Mouse (Mus musculus) neural tube, embryonic 11.5 days (tissue): ENCODE measurements around the gene Kctd10. TPM values are rescaled to one million over a fixed set of nuclear protein-coding genes. Genes with fewer than 3 reads are reported as not detected.

Source experiments
- ATAC-seq: fragments of 200-750 bp; cut with Nextera tagmentation; 2 replicates; pipeline ENCODE4 v1.8.0; 2017; ENCODE audit warnings: moderate number of reproducible peaks, mild to moderate bottlenecking, moderate TSS enrichment, moderate library complexity; ENCODE audit not compliant: insufficient read depth, low FRiP score, low TSS enrichment
- DNase-seq: peaks from one replicate; pipeline ENCODE4 v3.0.0-alpha.2; 2015; ENCODE audit warnings: low spot score
- H3K27ac ChIP-seq: fragments of 300-500 bp; sonication (generic); 2 replicates; pipeline ENCODE4 v1.5.1; 2014; ENCODE audit warnings: low read depth, mild to moderate bottlenecking, low read length
- H3K27me3 ChIP-seq: fragments of 300-500 bp; sonication (generic); 2 replicates; pipeline ENCODE4 v1.6.1; 2014; ENCODE audit warnings: mild to moderate bottlenecking, low read length, mixed read lengths; ENCODE audit not compliant: control insufficient read depth, insufficient read depth
- H3K36me3 ChIP-seq: fragments of 300-500 bp; sonication (generic); 2 replicates; pipeline ENCODE4 v1.6.1; 2014; ENCODE audit warnings: mild to moderate bottlenecking, low read length, moderate library complexity, mixed read lengths; ENCODE audit not compliant: control insufficient read depth, insufficient read depth
- H3K4me1 ChIP-seq: fragments of 300-500 bp; sonication (generic); 2 replicates; pipeline ENCODE4 v1.6.1; 2014; ENCODE audit warnings: low read length, mixed read lengths; ENCODE audit not compliant: control insufficient read depth, insufficient read depth
- H3K4me2 ChIP-seq: fragments of 300-500 bp; sonication (generic); 2 replicates; pipeline ENCODE4 v1.6.1; 2014; ENCODE audit warnings: low read depth, mild to moderate bottlenecking, moderate library complexity
- H3K4me3 ChIP-seq: fragments of 300-500 bp; sonication (generic); 2 replicates; pipeline ENCODE4 v1.5.1; 2014; ENCODE audit warnings: low read depth, low read length
- H3K9ac ChIP-seq: fragments of 300-500 bp; sonication (generic); 2 replicates; pipeline ENCODE4 v1.6.1; 2014; ENCODE audit warnings: mild to moderate bottlenecking, low read length
- H3K9me3 ChIP-seq: fragments of 300-500 bp; sonication (generic); 2 replicates; pipeline ENCODE4 v1.6.1; 2016; ENCODE audit warnings: low read length; ENCODE audit not compliant: control insufficient read depth
- WGBS: fragments of 180-500 bp; shearing (Covaris S2); extraction: QIAGEN DNeasy Blood & Tissue Kit; methylation state at CpG from one replicate; pipeline ENCODE4 v1.1.7; 2014; 5-methylcytosine and 5-hydroxymethylcytosine counted together
- polyA plus RNA-seq: library from polyadenylated mRNA; unstranded; fragments of >200 nt; fragmentation: Nextera tagmentation; extraction: Ambion mirVana; gene quantifications from 2 replicates; pipeline ENCODE4 v1.2.1, GENCODE M21; 2014

Kctd10 gene
- polyA plus RNA-seq, 1 experiment from 2014 or later: 120 TPM

GRCm38 (mm10) chr5:114393169-114393568 lies 12.9 kb upstream of the Kctd10 start:
- WGBS: 87% methylated on average over 9 of the region's 9 CpGs
- DNase-seq: no peak
- Histone ChIP-seq H3K27ac (no peak overlapping the region), H3K4me2 (no peak overlapping the region), H3K9me3 (no peaks in the 10 kb centered on the region), H3K9ac (no peak overlapping the region), H3K36me3 (peaks cover 21% of the 10 kb centered on the region), H3K27me3 (no peaks in the 10 kb centered on the region), H3K4me3 (no peak overlapping the region), H3K4me1 (no peaks in the 10 kb centered on the region)
- ATAC-seq: no peak

- Histone ChIP-seq H3K9ac (no peak overlapping the region), H3K27me3 (no peaks in the 10 kb centered on the region), H3K4me3 (no peak overlapping the region), H3K9me3 (no peaks in the 10 kb centered on the region), H3K4me2 (no peak overlapping the region), H3K27ac (no peak overlapping the region), H3K36me3 (peaks cover 19% of the 10 kb centered on the region), H3K4me1 (peaks cover 12% of the 10 kb centered on the region)
- ATAC-seq (no peak), DNase-seq (no peak)
- 93% methylated on average over 8 of the region's 8 CpGs for WGBS
These were observed 4.1 kb upstream of the Kctd10 start for GRCm38 (mm10) chr5:114384448-114384847.

- Histone ChIP-seq H3K4me3 (no peak overlapping the region), H3K27ac (no peak overlapping the region), H3K4me2 (no peak overlapping the region), H3K9me3 (no peaks in the 10 kb centered on the region), H3K36me3 (peaks cover 11% of the 10 kb centered on the region), H3K27me3 (no peaks in the 10 kb centered on the region), H3K4me1 (peaks cover 18% of the 10 kb centered on the region), H3K9ac (no peak overlapping the region)
- WGBS: 77% methylated on average over 9 of the region's 9 CpGs
- ATAC-seq (no peak), DNase-seq (peak; percentile 48)
These were observed 3.0 kb upstream of the Kctd10 start for GRCm38 (mm10) chr5:114383184-114383904.

- Histone ChIP-seq H3K27ac (peak overlapping the region; percentile 71), H3K36me3 (peaks cover 2% of the 10 kb centered on the region), H3K27me3 (no peaks in the 10 kb centered on the region), H3K4me3 (peak overlapping the region; percentile 85), H3K4me2 (peak overlapping the region; percentile 54), H3K9ac (peak overlapping the region; percentile 84), H3K4me1 (peaks cover 25% of the 10 kb centered on the region), H3K9me3 (no peaks in the 10 kb centered on the region)
- ATAC-seq: no peak
- WGBS: under 1% methylated on average over 18 of the region's 18 CpGs
- DNase-seq: no peak
These were observed 674 bp upstream of the Kctd10 start for GRCm38 (mm10) chr5:114381013-114381351.

GRCm38 (mm10) chr5:114379763-114380162 lies 545 bp downstream of the Kctd10 start:
- Histone ChIP-seq H3K27ac (peak overlapping the region; percentile 71; the same call in 1 of the 2 replicates), H3K27me3 (no peaks in the 10 kb centered on the region), H3K9ac (peak overlapping the region; percentile 84), H3K9me3 (no peaks in the 10 kb centered on the region), H3K4me3 (peak overlapping the region; percentile 85), H3K4me2 (peak overlapping the region; percentile 70), H3K36me3 (peaks cover 4% of the 10 kb centered on the region), H3K4me1 (peaks cover 25% of the 10 kb centered on the region)
- DNase-seq (peak; percentile 44), ATAC-seq (0 out of 2 replicates have a peak, but pooled peaks have one; percentile 15)
- 1% methylated on average over 20 of the region's 20 CpGs for WGBS

- Histone ChIP-seq H3K4me2 (peak overlapping the region; percentile 70), H3K4me1 (peaks cover 25% of the 10 kb centered on the region), H3K27ac (no peak overlapping the region; the same call in 1 of the 2 replicates), H3K36me3 (peaks cover 7% of the 10 kb centered on the region), H3K9me3 (no peaks in the 10 kb centered on the region), H3K27me3 (no peaks in the 10 kb centered on the region), H3K4me3 (peak overlapping the region; percentile 85), H3K9ac (peak overlapping the region; percentile 84; the same call in 1 of the 2 replicates)
- WGBS: 52% methylated on average over 6 of the region's 6 CpGs
- DNase-seq (no peak), ATAC-seq (no peak)
These were observed 1.4 kb downstream of the Kctd10 start for GRCm38 (mm10) chr5:114378936-114379335.

- no peak for ATAC-seq
- Histone ChIP-seq H3K9me3 (no peaks in the 10 kb centered on the region), H3K27me3 (no peaks in the 10 kb centered on the region), H3K27ac (no peak overlapping the region), H3K36me3 (peaks cover 7% of the 10 kb centered on the region), H3K9ac (peak overlapping the region; percentile 84; the same call in 1 of the 2 replicates), H3K4me3 (no peak overlapping the region; the same call in 1 of the 2 replicates), H3K4me1 (peaks cover 25% of the 10 kb centered on the region), H3K4me2 (peak overlapping the region; percentile 70; the same call in 1 of the 2 replicates)
- no peak for DNase-seq
- 83% methylated on average over 10 of the region's 10 CpGs for WGBS
These were observed 2.0 kb downstream of the Kctd10 start for GRCm38 (mm10) chr5:114378177-114378920.

GRCm38 (mm10) chr5:114374409-114375213 lies 5.7 kb downstream of the Kctd10 start:
- Histone ChIP-seq H3K36me3 (peaks cover 11% of the 10 kb centered on the region), H3K27ac (no peak overlapping the region), H3K4me3 (no peak overlapping the region), H3K9ac (no peak overlapping the region), H3K9me3 (no peaks in the 10 kb centered on the region), H3K4me1 (peaks cover 22% of the 10 kb centered on the region), H3K27me3 (no peaks in the 10 kb centered on the region), H3K4me2 (no peak overlapping the region)
- ATAC-seq (no peak), DNase-seq (no peak)
- WGBS: 93% methylated on average over 23 of the region's 23 CpGs
